Mouse (Mus musculus) embryonic facial prominence, embryonic 14.5 days (tissue): Measurements from ENCODE around the gene Copg1. TPM values are rescaled to one million over a fixed set of nuclear protein-coding genes. Genes with fewer than 3 reads are reported as not detected.
"Not testable (repeated sequence)": the region's sequence is repeated elsewhere in the genome, so short reads cannot be mapped to it uniquely, and the experiment has no call there.

Experiments used
- ATAC-seq: fragments of 200-750 bp; cut with Nextera tagmentation; 2 replicates; pipeline ENCODE4 v1.8.0; 2017; ENCODE audit warnings: low read depth, moderate number of reproducible peaks, moderate TSS enrichment
- DNase-seq: peaks from one replicate; pipeline ENCODE4 v3.0.0-alpha.2; 2015; ENCODE audit warnings: low spot score
- H3K27ac ChIP-seq: fragments of 300-500 bp; sonication (generic); replicated peaks from 2 replicates; pipeline ENCODE4 v1.5.1; 2014; ENCODE audit warnings: low read depth, mild to moderate bottlenecking, low read length, moderate library complexity
- H3K27me3 ChIP-seq: fragments of 300-500 bp; sonication (generic); replicated peaks from 2 replicates; pipeline ENCODE4 v1.6.1; 2014; ENCODE audit warnings: low read length; ENCODE audit not compliant: control insufficient read depth, insufficient read depth
- H3K36me3 ChIP-seq: fragments of 300-500 bp; sonication (generic); 2 replicates; pipeline ENCODE4 v1.6.1; 2014; ENCODE audit warnings: low read length, mixed read lengths; ENCODE audit not compliant: control insufficient read depth, insufficient read depth
- H3K4me1 ChIP-seq: fragments of 300-500 bp; sonication (generic); 2 replicates; pipeline ENCODE4 v1.6.1; 2014; ENCODE audit warnings: antibody characterized with exemption, low read length; ENCODE audit not compliant: control insufficient read depth, insufficient read depth
- H3K4me2 ChIP-seq: fragments of 300-500 bp; sonication (generic); 2 replicates; pipeline ENCODE4 v1.6.1; 2014; ENCODE audit warnings: low read depth, mild to moderate bottlenecking, low read length, moderate library complexity, mixed read lengths
- H3K4me3 ChIP-seq: fragments of 300-500 bp; sonication (generic); 2 replicates; pipeline ENCODE4 v1.5.1; 2014; ENCODE audit warnings: low read depth, mild to moderate bottlenecking, low read length
- H3K9ac ChIP-seq: fragments of 300-500 bp; sonication (generic); 2 replicates; pipeline ENCODE4 v1.6.1; 2014; ENCODE audit warnings: low read depth, mild to moderate bottlenecking, low read length, moderate library complexity, mixed read lengths
- H3K9me3 ChIP-seq: fragments of 300-500 bp; sonication (generic); 2 replicates; pipeline ENCODE4 v1.6.1; 2016; ENCODE audit warnings: low read length; ENCODE audit not compliant: control insufficient read depth
- WGBS: fragments of 180-500 bp; shearing (Covaris S2); extraction: QIAGEN DNeasy Blood & Tissue Kit; methylation state at CpG from one replicate; pipeline ENCODE4 v1.1.7; 2014; 5-methylcytosine and 5-hydroxymethylcytosine counted together
- polyA plus RNA-seq: library from polyadenylated mRNA; unstranded; fragments of >200 nt; fragmentation: Nextera tagmentation; extraction: Ambion mirVana; gene quantifications from 2 replicates; pipeline ENCODE4 v1.2.1, GENCODE M21; 2014

Copg1 gene
- polyA plus RNA-seq, 1 experiment from 2014 or later: 180 TPM

GRCm38 (mm10) chr6:87962457-87962856 lies 74.8 kb downstream of the Copg1 start:
- H3K9me3 ChIP-seq: peaks cover 11% of the 10 kb centered on the region; the same call in 1 of the 2 replicates
- not testable (repeated sequence) for H3K4me2 ChIP-seq, H3K9ac ChIP-seq, DNase-seq, H3K36me3 ChIP-seq, H3K4me3 ChIP-seq, H3K4me1 ChIP-seq, H3K27me3 ChIP-seq, H3K27ac ChIP-seq, ATAC-seq
- WGBS: 59% methylated on average over 4 of the region's 4 CpGs

Other genes starting within 250 kb of the Copg1 start
- 11.8 and 15.6 TPM in 2 replicates for gene Aplf, start 215.6 kb upstream of the Copg1 start, polyA plus RNA-seq
- gene Efcc1, start 156.9 kb upstream of the Copg1 start, polyA plus RNA-seq: 1.5 and 1.9 TPM in 2 replicates
- 1.2 and 1.3 TPM in 2 replicates for gene Gp9, start 109.7 kb upstream of the Copg1 start, polyA plus RNA-seq
- gene Rab43, start 75.7 kb upstream of the Copg1 start, polyA plus RNA-seq: 14.2 and 18.6 TPM in 2 replicates
- gene Gm45140, start 52.0 kb upstream of the Copg1 start, polyA plus RNA-seq: 3.6 and 4.1 TPM in 2 replicates
- 34.7 and 42.7 TPM in 2 replicates for gene Isy1, start 49.0 kb upstream of the Copg1 start, polyA plus RNA-seq
- gene Cnbp, start 36.7 kb upstream of the Copg1 start, polyA plus RNA-seq: 1,063 and 1,144 TPM in 2 replicates
- 43.1 and 44.1 TPM in 2 replicates for gene Hmces, start 26.1 kb downstream of the Copg1 start, polyA plus RNA-seq
- gene H1fx, start 93.8 kb downstream of the Copg1 start, polyA plus RNA-seq: 28.7 and 33.0 TPM in 2 replicates
- 240 and 244 TPM in 2 replicates for gene Rab7, start 157.5 kb downstream of the Copg1 start, polyA plus RNA-seq
- gene Rpn1, start 196.7 kb downstream of the Copg1 start, polyA plus RNA-seq: 391 and 414 TPM in 2 replicates